Mouse (Mus musculus) lung, postnatal 0 days (tissue): ENCODE measurements at regions not wholly inside any gene's neighbourhood (a gene's known extent, or its start where the extent isn't known, plus 50 kb on each side); places are given as distances from the start of the nearest gene placed in this dataset.

Source experiments
- CTCF ChIP-seq: IDR thresholded peaks from 2 replicates; pipeline ENCODE4 v1.5.1; 2016; ENCODE audit warnings: antibody characterized with exemption, mild to moderate bottlenecking
- EP300 ChIP-seq: IDR thresholded peaks from 2 replicates; pipeline ENCODE4 v1.6.1; 2016; ENCODE audit warnings: antibody characterized with exemption, mild to moderate bottlenecking, control low read depth

DNA sequence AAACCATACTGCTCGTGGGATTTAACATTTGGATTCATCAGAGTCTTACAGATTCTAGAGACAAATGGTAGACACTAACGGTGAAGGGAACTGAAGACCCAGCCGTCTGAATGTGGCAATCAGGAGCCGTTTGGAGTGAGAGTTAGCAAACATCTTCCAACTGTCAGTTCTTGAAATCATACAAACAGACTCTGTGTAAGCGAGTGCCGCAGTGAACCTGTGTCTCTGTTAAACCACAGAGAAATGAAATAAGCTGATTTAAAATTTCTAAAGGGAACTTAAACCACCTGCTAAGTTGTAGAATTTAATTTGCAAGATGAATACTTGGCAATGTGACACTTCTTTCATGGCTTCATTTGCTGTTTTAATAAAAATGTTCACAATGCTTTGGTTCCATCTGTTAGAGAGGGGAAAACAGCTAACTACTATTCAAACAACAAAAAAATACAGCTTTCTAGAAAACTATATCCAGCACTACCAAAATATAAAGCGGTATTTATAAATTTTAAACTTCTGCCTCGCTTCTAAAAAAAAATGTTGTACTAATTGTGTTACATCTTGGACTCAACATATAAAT lies 78.4 kb upstream of the Tdrd3 start:
- TF ChIP-seq CTCF = no peak
- no peak for TF ChIP-seq EP300
